Mouse (Mus musculus) midbrain, embryonic 10.5 days (tissue): ENCODE results near the gene Shisa6. TPM values are rescaled to one million over a fixed set of nuclear protein-coding genes. Genes with fewer than 3 reads are reported as not detected.
"Not testable (repeated sequence)": the region's sequence is repeated elsewhere in the genome, so short reads cannot be mapped to it uniquely, and the experiment has no call there.

Source experiments
- DNase-seq: peaks from one replicate; pipeline ENCODE4 v3.0.0-alpha.2; 2017; ENCODE audit warnings: low spot score
- H3K27ac ChIP-seq: fragments of 300-500 bp; sonication (generic); replicated peaks from 2 replicates; pipeline ENCODE4 v1.5.1; 2016; ENCODE audit warnings: mild to moderate bottlenecking
- H3K27me3 ChIP-seq: fragments of 300-500 bp; sonication (generic); 2 replicates; pipeline ENCODE4 v1.6.1; 2016; ENCODE audit warnings: low read depth, mild to moderate bottlenecking; ENCODE audit not compliant: poor library complexity, severe bottlenecking
- H3K36me3 ChIP-seq: fragments of 300-500 bp; sonication (generic); 2 replicates; pipeline ENCODE4 v1.6.1; 2016; ENCODE audit warnings: mild to moderate bottlenecking, moderate library complexity
- H3K4me1 ChIP-seq: fragments of 300-500 bp; sonication (generic); 2 replicates; pipeline ENCODE4 v1.6.1; 2016
- H3K4me3 ChIP-seq: fragments of 300-500 bp; sonication (generic); 2 replicates; pipeline ENCODE4 v1.5.1; 2016; ENCODE audit warnings: mild to moderate bottlenecking, moderate library complexity
- H3K9me3 ChIP-seq: fragments of 300-500 bp; sonication (generic); replicated peaks from 2 replicates; pipeline ENCODE4 v1.6.1; 2016; ENCODE audit warnings: mild to moderate bottlenecking
- WGBS: fragments of 180-500 bp; shearing (Covaris S2); methylation state at CpG from one replicate; pipeline ENCODE4 v1.1.7; 2016; 5-methylcytosine and 5-hydroxymethylcytosine counted together
- polyA plus RNA-seq: library from polyadenylated mRNA; unstranded; fragments of >200 nt; fragmentation: Nextera tagmentation; extraction: Ambion mirVana; gene quantifications from 2 replicates; pipeline ENCODE4 v1.2.1, GENCODE M21; 2016

The Shisa6 gene
- polyA plus RNA-seq, 1 experiment from 2014 or later = 0.15 TPM

GRCm38 (mm10) chr11:66418216-66418615 is 107.5 kb downstream of the Shisa6 start:
- DNase-seq = no peak
- no peaks in the 10 kb centered on the region for H3K4me1 ChIP-seq
- 0 out of 2 replicates have a peak, but pooled peaks cover 4% of the 10 kb centered on the region for H3K9me3 ChIP-seq
- 82% methylated on average over 3 of the region's 3 CpGs for WGBS
- no peaks in the 10 kb centered on the region for H3K27me3 ChIP-seq
- H3K27ac ChIP-seq = no peak overlapping the region
- no peaks in the 10 kb centered on the region for H3K36me3 ChIP-seq
- H3K4me3 ChIP-seq = no peak overlapping the region

GRCm38 (mm10) chr11:66408721-66409120 is 117.0 kb downstream of the Shisa6 start:
- WGBS = 91% methylated on average over 6 of the region's 6 CpGs
- not testable (repeated sequence) for H3K4me1 ChIP-seq, H3K27me3 ChIP-seq, DNase-seq, H3K36me3 ChIP-seq, H3K9me3 ChIP-seq, H3K27ac ChIP-seq, H3K4me3 ChIP-seq

- H3K27ac ChIP-seq = no peak overlapping the region
- H3K36me3 ChIP-seq = no peaks in the 10 kb centered on the region
Measured at GRCm38 (mm10) chr11:66400036-66400435, 125.7 kb downstream of the Shisa6 start.

GRCm38 (mm10) chr11:66387561-66387960 is 138.2 kb downstream of the Shisa6 start:
- WGBS = 82% methylated on average over 3 of the region's 3 CpGs
- Histone ChIP-seq H3K27me3 (no peaks in the 10 kb centered on the region), H3K36me3 (no peaks in the 10 kb centered on the region), H3K27ac (no peak overlapping the region), H3K4me1 (0 out of 2 replicates have a peak, but pooled peaks cover 2% of the 10 kb centered on the region), H3K9me3 (no peaks in the 10 kb centered on the region), H3K4me3 (no peak overlapping the region)
- no peak for DNase-seq

More at GRCm38 (mm10) chr11:66400036-66400435, 125.7 kb downstream of the Shisa6 start:
- no peak for DNase-seq
- Histone ChIP-seq H3K4me1 (peaks cover 5% of the 10 kb centered on the region; the same call in 1 of the 2 replicates), H3K4me3 (no peak overlapping the region), H3K9me3 (no peaks in the 10 kb centered on the region), H3K27me3 (no peaks in the 10 kb centered on the region)
- 69% methylated on average over 7 of the region's 7 CpGs for WGBS

- Histone ChIP-seq H3K27me3 (no peaks in the 10 kb centered on the region), H3K36me3 (no peaks in the 10 kb centered on the region), H3K27ac (no peak overlapping the region), H3K4me3 (no peak overlapping the region), H3K4me1 (no peaks in the 10 kb centered on the region), H3K9me3 (no peaks in the 10 kb centered on the region)
- WGBS = 67% methylated on average over 3 of the region's 3 CpGs
- DNase-seq = no peak
Measured at GRCm38 (mm10) chr11:66371796-66372195, 154.0 kb downstream of the Shisa6 start.

GRCm38 (mm10) chr11:66369764-66370163 is 156.0 kb downstream of the Shisa6 start:
- Histone ChIP-seq H3K36me3 (no peaks in the 10 kb centered on the region), H3K4me1 (no peaks in the 10 kb centered on the region), H3K9me3 (no peaks in the 10 kb centered on the region), H3K27ac (no peak overlapping the region), H3K27me3 (no peaks in the 10 kb centered on the region), H3K4me3 (no peak overlapping the region)
- WGBS = 91% methylated on average over 4 of the region's 4 CpGs
- DNase-seq = no peak

- H3K4me1 ChIP-seq = no peaks in the 10 kb centered on the region
- WGBS = 75% methylated on average over 8 of the region's 8 CpGs
- DNase-seq = no peak
- no peak overlapping the region for H3K4me3 ChIP-seq
- no peaks in the 10 kb centered on the region for H3K27me3 ChIP-seq
- H3K27ac ChIP-seq = no peak overlapping the region
- H3K36me3 ChIP-seq = no peaks in the 10 kb centered on the region
- no peaks in the 10 kb centered on the region for H3K9me3 ChIP-seq
Measured at GRCm38 (mm10) chr11:66366809-66367685, 158.7 kb downstream of the Shisa6 start.

GRCm38 (mm10) chr11:66359811-66360210 is 166.0 kb downstream of the Shisa6 start:
- Histone ChIP-seq H3K36me3 (no peaks in the 10 kb centered on the region), H3K27ac (no peak overlapping the region), H3K4me1 (no peaks in the 10 kb centered on the region), H3K4me3 (no peak overlapping the region), H3K27me3 (no peaks in the 10 kb centered on the region), H3K9me3 (no peaks in the 10 kb centered on the region)
- WGBS = 88% methylated on average over 1 of the region's 1 CpGs
- no peak for DNase-seq

- 80% methylated on average over 3 of the region's 3 CpGs for WGBS
- Histone ChIP-seq H3K4me3 (no peak overlapping the region), H3K36me3 (no peaks in the 10 kb centered on the region), H3K27ac (no peak overlapping the region), H3K27me3 (no peaks in the 10 kb centered on the region), H3K4me1 (no peaks in the 10 kb centered on the region), H3K9me3 (no peaks in the 10 kb centered on the region)
- DNase-seq = no peak
Measured at GRCm38 (mm10) chr11:66344822-66345221, 180.9 kb downstream of the Shisa6 start.

GRCm38 (mm10) chr11:66336313-66336712 is 189.5 kb downstream of the Shisa6 start:
- H3K27me3 ChIP-seq = no peaks in the 10 kb centered on the region
- H3K27ac ChIP-seq = no peak overlapping the region
- no peaks in the 10 kb centered on the region for H3K36me3 ChIP-seq
- 0 out of 2 replicates have a peak, but pooled peaks cover 6% of the 10 kb centered on the region for H3K9me3 ChIP-seq
- H3K4me1 ChIP-seq = no peaks in the 10 kb centered on the region
- DNase-seq = no peak
- no peak overlapping the region for H3K4me3 ChIP-seq

- no peaks in the 10 kb centered on the region for H3K36me3 ChIP-seq
- H3K4me3 ChIP-seq = no peak overlapping the region
- 85% methylated on average over 7 of the region's 7 CpGs for WGBS
- no peaks in the 10 kb centered on the region for H3K9me3 ChIP-seq
- no peak for DNase-seq
- no peaks in the 10 kb centered on the region for H3K27me3 ChIP-seq
- no peak overlapping the region for H3K27ac ChIP-seq
- no peaks in the 10 kb centered on the region for H3K4me1 ChIP-seq
Measured at GRCm38 (mm10) chr11:66312764-66313163, 213.0 kb downstream of the Shisa6 start.

- H3K4me3 ChIP-seq = no peak overlapping the region
- H3K4me1 ChIP-seq = peaks cover 5% of the 10 kb centered on the region; the same call in 1 of the 2 replicates
- 75% methylated on average over 1 of the region's 1 CpGs for WGBS
- H3K36me3 ChIP-seq = no peaks in the 10 kb centered on the region
- no peaks in the 10 kb centered on the region for H3K27me3 ChIP-seq
- H3K27ac ChIP-seq = no peak overlapping the region
- DNase-seq = no peak
- H3K9me3 ChIP-seq = no peaks in the 10 kb centered on the region
Measured at GRCm38 (mm10) chr11:66304396-66304795, 221.4 kb downstream of the Shisa6 start.

- WGBS = 87% methylated on average over 2 of the region's 2 CpGs
- Histone ChIP-seq H3K27ac (no peak overlapping the region), H3K9me3 (no peaks in the 10 kb centered on the region)
Measured at GRCm38 (mm10) chr11:66274707-66275081, 251.1 kb downstream of the Shisa6 start.

More at GRCm38 (mm10) chr11:66274707-66275081, 251.1 kb downstream of the Shisa6 start:
- no peaks in the 10 kb centered on the region for H3K36me3 ChIP-seq
- no peak for DNase-seq
- H3K4me1 ChIP-seq = no peaks in the 10 kb centered on the region
- no peaks in the 10 kb centered on the region for H3K27me3 ChIP-seq
- H3K4me3 ChIP-seq = no peak overlapping the region
